Mouse (Mus musculus): ENCODE results near the gene Pnpla7.

The Pnpla7 gene

DNA sequence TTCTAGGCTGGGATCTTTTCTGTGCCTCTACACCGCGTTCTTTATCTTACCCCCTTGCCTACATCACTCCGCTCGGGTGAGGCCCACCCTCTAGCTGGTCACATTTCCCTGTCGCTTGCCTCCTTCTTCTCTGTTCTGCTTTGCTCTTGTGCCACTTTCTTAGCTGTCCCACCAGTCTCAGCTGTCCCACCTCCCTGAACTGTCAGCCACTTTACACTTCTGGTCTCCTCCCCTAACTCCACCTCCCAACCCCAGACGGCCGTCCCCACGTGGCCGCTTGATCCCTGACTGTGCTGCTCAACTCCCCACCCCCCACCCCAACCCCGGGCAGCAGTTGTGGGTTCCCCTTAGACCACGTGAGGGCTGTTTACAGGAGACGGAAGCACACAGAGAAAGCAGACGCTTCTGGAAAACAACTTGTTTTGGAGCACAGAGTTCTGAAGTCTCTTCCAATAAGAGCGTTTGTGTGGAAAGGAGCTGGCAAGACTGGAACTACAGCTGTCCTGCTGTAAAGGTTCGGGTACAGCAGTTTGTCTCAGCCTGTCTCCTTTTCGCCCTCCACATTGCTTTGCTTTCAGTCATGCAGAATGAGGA lies at the start of gene Pnpla7:
TSS of gene Pnpla7 (plus strand) at position 330 of the 594 bp plus-strand sequence.
- H3K9me3 ChIP-seq (ENCODE audit: low read length): no peaks in the 10 kb centered on the region
- H3K27me3 ChIP-seq (ENCODE audit: insufficient read depth, low read length): no peaks in the 10 kb centered on the region
- H3K36me3 ChIP-seq (ENCODE audit: insufficient read depth, low read length): peaks cover 38% of the 10 kb centered on the region
- H3K4me1 ChIP-seq (replicated peaks; ENCODE audit: low read depth, low read length): peaks cover 46% of the 10 kb centered on the region
- TF ChIP-seq POU5F1 (IDR thresholded peaks at IDR 0.05; ENCODE audit: borderline replicate concordance, low read length): no peak
- no peak for TF ChIP-seq CTCF (conservative IDR thresholded peaks at IDR 0.05; ENCODE audit: low read length)
- no peak for TF ChIP-seq NANOG (IDR thresholded peaks at IDR 0.05; ENCODE audit: borderline replicate concordance, low read length)
- H3K4me3 ChIP-seq (replicated peaks; ENCODE audit: low read length): peak within 1 kb of the TSS; percentile 92

DNA sequence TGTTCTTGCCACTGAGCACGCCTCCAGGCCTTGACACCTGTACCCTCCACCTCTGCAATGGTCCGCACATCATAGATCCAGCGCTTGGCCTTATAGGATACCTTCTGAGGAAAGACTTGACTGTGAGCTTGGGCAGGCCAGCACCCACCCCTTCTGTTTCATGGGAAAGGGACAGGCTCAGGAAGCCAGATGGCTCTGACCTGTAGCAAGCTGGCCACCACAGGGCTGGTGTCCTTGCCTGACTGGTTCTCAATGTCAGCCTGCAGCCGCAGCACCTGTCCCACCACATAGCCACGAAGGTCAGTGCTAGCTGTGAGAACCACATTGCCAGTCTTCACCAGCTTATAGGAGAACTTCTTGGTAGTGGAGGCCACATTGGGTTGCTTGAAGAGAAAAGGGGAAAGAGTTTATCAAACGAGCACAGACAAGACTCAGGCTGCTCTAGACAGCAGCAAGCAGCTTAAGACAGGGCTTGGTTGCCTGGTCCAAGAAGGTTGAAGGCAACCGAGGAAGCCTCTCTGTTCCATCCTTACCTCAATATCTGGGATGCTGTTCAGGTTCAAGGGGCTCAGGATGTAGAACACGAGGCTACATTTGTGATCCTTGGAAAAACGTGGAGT lies 49.4 kb upstream of the Pnpla7 start:
- H3K9me3 ChIP-seq (ENCODE audit: low read length): no peaks in the 10 kb centered on the region
- TF ChIP-seq CTCF (conservative IDR thresholded peaks at IDR 0.05; ENCODE audit: low read length) (no peak), POU5F1 (IDR thresholded peaks at IDR 0.05; ENCODE audit: borderline replicate concordance, low read length) (no peak), NANOG (IDR thresholded peaks at IDR 0.05; ENCODE audit: borderline replicate concordance, low read length) (no peak)
- H3K4me3 ChIP-seq (replicated peaks; ENCODE audit: low read length): no peak overlapping the region
- H3K4me1 ChIP-seq (replicated peaks; ENCODE audit: low read depth, low read length): peaks cover 34% of the 10 kb centered on the region
- H3K27me3 ChIP-seq (ENCODE audit: insufficient read depth, low read length): no peaks in the 10 kb centered on the region; the same call in 1 of the 2 replicates
- H3K36me3 ChIP-seq (ENCODE audit: insufficient read depth, low read length): peaks cover 16% of the 10 kb centered on the region

GRCm38 (mm10) chr2:24926965-24927358 lies 48.9 kb upstream of the Pnpla7 start:
- peaks cover 16% of the 10 kb centered on the region for H3K36me3 ChIP-seq (ENCODE audit: insufficient read depth, low read length)
- TF ChIP-seq NANOG (IDR thresholded peaks at IDR 0.05; ENCODE audit: borderline replicate concordance, low read length) (no peak), CTCF (conservative IDR thresholded peaks at IDR 0.05; ENCODE audit: low read length) (no peak), POU5F1 (IDR thresholded peaks at IDR 0.05; ENCODE audit: borderline replicate concordance, low read length) (no peak)
- no peaks in the 10 kb centered on the region for H3K9me3 ChIP-seq (ENCODE audit: low read length)
- no peaks in the 10 kb centered on the region; the same call in 1 of the 2 replicates for H3K27me3 ChIP-seq (ENCODE audit: insufficient read depth, low read length)
- no peak overlapping the region for H3K4me3 ChIP-seq (replicated peaks; ENCODE audit: low read length)
- H3K4me1 ChIP-seq (replicated peaks; ENCODE audit: low read depth, low read length): peaks cover 34% of the 10 kb centered on the region

- H3K4me3 ChIP-seq (replicated peaks; ENCODE audit: low read length): no peak overlapping the region
- no peaks in the 10 kb centered on the region for H3K9me3 ChIP-seq (ENCODE audit: low read length)
- no peak for TF ChIP-seq POU5F1 (IDR thresholded peaks at IDR 0.05; ENCODE audit: borderline replicate concordance, low read length)
- no peak for TF ChIP-seq CTCF (conservative IDR thresholded peaks at IDR 0.05; ENCODE audit: low read length)
- no peak for TF ChIP-seq NANOG (IDR thresholded peaks at IDR 0.05; ENCODE audit: borderline replicate concordance, low read length)
- no peaks in the 10 kb centered on the region; the same call in 1 of the 2 replicates for H3K27me3 ChIP-seq (ENCODE audit: insufficient read depth, low read length)
- peaks cover 16% of the 10 kb centered on the region for H3K36me3 ChIP-seq (ENCODE audit: insufficient read depth, low read length)
- peaks cover 34% of the 10 kb centered on the region for H3K4me1 ChIP-seq (replicated peaks; ENCODE audit: low read depth, low read length)
Measured at GRCm38 (mm10) chr2:24927810-24928479, 47.9 kb upstream of the Pnpla7 start.

- peaks cover 39% of the 10 kb centered on the region for H3K4me1 ChIP-seq (replicated peaks; ENCODE audit: low read depth, low read length)
- no peak for TF ChIP-seq CTCF (conservative IDR thresholded peaks at IDR 0.05; ENCODE audit: low read length)
- TF ChIP-seq POU5F1 (IDR thresholded peaks at IDR 0.05; ENCODE audit: borderline replicate concordance, low read length): no peak
- H3K36me3 ChIP-seq (ENCODE audit: insufficient read depth, low read length): peaks cover 16% of the 10 kb centered on the region
- H3K9me3 ChIP-seq (ENCODE audit: low read length): no peaks in the 10 kb centered on the region
- H3K27me3 ChIP-seq (ENCODE audit: insufficient read depth, low read length): peaks cover 11% of the 10 kb centered on the region
- H3K4me3 ChIP-seq (replicated peaks; ENCODE audit: low read length): no peak overlapping the region
Measured at GRCm38 (mm10) chr2:24929119-24929518, 46.7 kb upstream of the Pnpla7 start.

GRCm38 (mm10) chr2:24929593-24929992 lies 46.2 kb upstream of the Pnpla7 start:
- H3K4me1 ChIP-seq (replicated peaks; ENCODE audit: low read depth, low read length): peaks cover 43% of the 10 kb centered on the region
- no peak overlapping the region for H3K4me3 ChIP-seq (replicated peaks; ENCODE audit: low read length)
- peaks cover 15% of the 10 kb centered on the region for H3K27me3 ChIP-seq (ENCODE audit: insufficient read depth, low read length)
- no peaks in the 10 kb centered on the region for H3K9me3 ChIP-seq (ENCODE audit: low read length)
- no peak for TF ChIP-seq NANOG (IDR thresholded peaks at IDR 0.05; ENCODE audit: borderline replicate concordance, low read length)
- TF ChIP-seq CTCF (conservative IDR thresholded peaks at IDR 0.05; ENCODE audit: low read length): no peak
- TF ChIP-seq POU5F1 (IDR thresholded peaks at IDR 0.05; ENCODE audit: borderline replicate concordance, low read length): no peak
- peaks cover 16% of the 10 kb centered on the region for H3K36me3 ChIP-seq (ENCODE audit: insufficient read depth, low read length)

- H3K9me3 ChIP-seq (ENCODE audit: low read length): no peaks in the 10 kb centered on the region
- H3K27me3 ChIP-seq (ENCODE audit: insufficient read depth, low read length): peaks cover 33% of the 10 kb centered on the region
- peaks cover 26% of the 10 kb centered on the region for H3K4me1 ChIP-seq (replicated peaks; ENCODE audit: low read depth, low read length)
- H3K4me3 ChIP-seq (replicated peaks; ENCODE audit: low read length): peak overlapping the region; percentile 92
- no peak for TF ChIP-seq POU5F1 (IDR thresholded peaks at IDR 0.05; ENCODE audit: borderline replicate concordance, low read length)
- TF ChIP-seq CTCF (conservative IDR thresholded peaks at IDR 0.05; ENCODE audit: low read length): no peak
- no peak for TF ChIP-seq NANOG (IDR thresholded peaks at IDR 0.05; ENCODE audit: borderline replicate concordance, low read length)
- H3K36me3 ChIP-seq (ENCODE audit: insufficient read depth, low read length): no peaks in the 10 kb centered on the region
Measured at GRCm38 (mm10) chr2:24934441-24934963, 41.3 kb upstream of the Pnpla7 start.

GRCm38 (mm10) chr2:24935057-24935796 lies 40.6 kb upstream of the Pnpla7 start, which contains the start of gene Arrdc1:
Arrdc1 (minus strand) TSS chr2:24935252.
- peak within 1 kb of the TSS; percentile 92 for H3K4me3 ChIP-seq (replicated peaks; ENCODE audit: low read length)
- no peak for TF ChIP-seq POU5F1 (IDR thresholded peaks at IDR 0.05; ENCODE audit: borderline replicate concordance, low read length)
- TF ChIP-seq CTCF (conservative IDR thresholded peaks at IDR 0.05; ENCODE audit: low read length): peak; percentile 36
- peaks cover 19% of the 10 kb centered on the region for H3K4me1 ChIP-seq (replicated peaks; ENCODE audit: low read depth, low read length)
- H3K36me3 ChIP-seq (ENCODE audit: insufficient read depth, low read length): no peaks in the 10 kb centered on the region
- H3K9me3 ChIP-seq (ENCODE audit: low read length): no peaks in the 10 kb centered on the region
- peaks cover 38% of the 10 kb centered on the region for H3K27me3 ChIP-seq (ENCODE audit: insufficient read depth, low read length)
